Mouse (Mus musculus): ENCODE data around the gene Gm21739. TPM values are rescaled to one million over a fixed set of nuclear protein-coding genes. Genes with fewer than 3 reads are reported as not detected.
"Not testable (repeated sequence)": the region's sequence is repeated elsewhere in the genome, so short reads cannot be mapped to it uniquely, and the experiment has no call there.

Gene Gm21739
- not detected in 2 replicates for polyA plus RNA-seq (2015; fragmentation: Nextera tagmentation; extraction: Ambion mirVana)

DNA sequence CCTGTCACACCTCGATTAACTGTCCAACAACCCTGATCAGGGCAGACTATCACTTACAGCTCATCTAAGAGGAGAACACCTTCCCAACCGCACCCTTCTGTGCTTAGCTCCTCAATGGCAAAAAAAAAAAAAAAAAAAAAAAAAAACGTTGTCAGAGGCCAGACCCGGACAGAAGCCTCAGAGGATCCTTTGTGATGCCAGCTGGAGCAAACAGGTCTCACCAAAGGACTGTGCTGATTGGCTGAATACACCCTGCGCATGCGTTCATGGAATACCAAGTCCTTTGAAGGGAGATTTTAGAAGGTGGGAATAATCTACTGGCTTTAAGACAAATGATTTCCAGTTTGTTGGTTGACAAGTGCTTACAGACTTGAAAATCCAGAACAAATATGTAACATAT, at the start of gene Gm21739:
Gene Gm21739, minus strand, starts transcription at position 101 of the 400 bp plus-strand sequence.
- H3K4me2 ChIP-seq; H3K4me3 ChIP-seq; H3K27me3 ChIP-seq; H3K36me3 ChIP-seq (ENCODE audit: poor library complexity, severe bottlenecking); ATAC-seq; H3K4me1 ChIP-seq; H3K9ac ChIP-seq; H3K9me3 ChIP-seq (replicated peaks); H3K27ac ChIP-seq: not testable (repeated sequence)
- WGBS: no CpG with 5 or more reads among the region's 6 CpGs
